Mouse (Mus musculus) cerebellum, adult 2 months (tissue): ENCODE data around the gene Cmtm7. TPM values are rescaled to one million over a fixed set of nuclear protein-coding genes. Genes with fewer than 3 reads are reported as not detected.
A peak's percentile ranks its signal among the peaks of the same experiment; 100 is the strongest.
"Not testable (repeated sequence)": the region's sequence is repeated elsewhere in the genome, so short reads cannot be mapped to it uniquely, and the experiment has no call there.

Experiments used
- DNase-seq, 2 experiments: peaks; one replicate each; pipeline ENCODE4 v3.0.0; 2021
- H3K27ac ChIP-seq: fragments of 200-500 bp; 2 replicates; pipeline ENCODE4 v1.5.1; 2012; ENCODE audit warnings: low read length, control low read depth, inconsistent platforms; ENCODE audit not compliant: insufficient read depth
- H3K27me3 ChIP-seq: fragments of 200-500 bp; 2 replicates; pipeline ENCODE4 v1.6.1; 2012; ENCODE audit warnings: inconsistent platforms, mild to moderate bottlenecking, low read length, moderate library complexity; ENCODE audit not compliant: control insufficient read depth, insufficient read depth
- H3K4me1 ChIP-seq: fragments of 200-500 bp; 2 replicates; pipeline ENCODE4 v1.6.1; 2011; ENCODE audit warnings: low read length; ENCODE audit not compliant: control insufficient read depth, insufficient read depth
- H3K4me3 ChIP-seq: fragments of 200-500 bp; replicated peaks from 2 replicates; pipeline ENCODE3; 2011; ENCODE audit warnings: mild to moderate bottlenecking, low read depth, low read length, control low read depth; ENCODE audit not compliant: insufficient read depth
- CTCF ChIP-seq: fragments of 200-500 bp; IDR thresholded peaks from 2 replicates; pipeline ENCODE4 v1.5.1; 2011; ENCODE audit warnings: low read depth, mild to moderate bottlenecking, control low read depth, low read length, moderate library complexity, borderline replicate concordance; ENCODE audit not compliant: insufficient read depth
- POLR2A ChIP-seq: fragments of 200-500 bp; IDR thresholded peaks from 2 replicates; pipeline ENCODE4 v1.6.1; 2011; ENCODE audit warnings: low read length, control low read depth, borderline replicate concordance; ENCODE audit not compliant: insufficient read depth
- WGBS: fragments of 180-500 bp; shearing (Covaris S2); methylation state at CpG from one replicate; pipeline ENCODE4 v1.1.7; 2018; 5-methylcytosine and 5-hydroxymethylcytosine counted together
- polyA plus RNA-seq: library from polyadenylated mRNA; depleted of rRNA; stranded (reverse); fragments of >200 nt; gene quantifications from 2 replicates; pipeline ENCODE4 v1.2.3, GENCODE M21; 2012; rRNA removed

Gene Cmtm7
- polyA plus RNA-seq, 1 experiment, result 9.4 TPM

GRCm38 (mm10) chr9:114729911-114730805 lies 51.5 kb downstream of the Cmtm7 start:
- H3K27me3 ChIP-seq, result no peaks in the 10 kb centered on the region
- TF ChIP-seq CTCF, result no peak
- no peak for TF ChIP-seq POLR2A
- H3K4me3 ChIP-seq, result peak overlapping the region; percentile 19
- peaks cover 6% of the 10 kb centered on the region for H3K4me1 ChIP-seq
- WGBS, result 35% methylated on average over 30 of the region's 30 CpGs
- H3K27ac ChIP-seq, result no peak overlapping the region
- no peak for DNase-seq

- H3K27me3 ChIP-seq, H3K4me1 ChIP-seq, H3K27ac ChIP-seq, H3K4me3 ChIP-seq, DNase-seq: not testable (repeated sequence)
- 50% methylated on average over 2 of the region's 2 CpGs for WGBS
Observed at GRCm38 (mm10) chr9:114728432-114728831, 53.2 kb downstream of the Cmtm7 start.

GRCm38 (mm10) chr9:114727315-114727714 lies 54.3 kb downstream of the Cmtm7 start:
- H3K27me3 ChIP-seq, result no peaks in the 10 kb centered on the region
- TF ChIP-seq CTCF (peak; percentile 75), POLR2A (no peak)
- WGBS, result 1% methylated on average over 3 of the region's 3 CpGs
- no peak overlapping the region for H3K27ac ChIP-seq
- peak; percentile 39 to 53 for DNase-seq
- no peak overlapping the region for H3K4me3 ChIP-seq
- H3K4me1 ChIP-seq, result peaks cover 4% of the 10 kb centered on the region

- no peak overlapping the region for H3K27ac ChIP-seq
- 87% methylated on average over 18 of the region's 18 CpGs for WGBS
- TF ChIP-seq POLR2A, result no peak
- TF ChIP-seq CTCF, result no peak
- H3K4me3 ChIP-seq, result no peak overlapping the region
- no peak for DNase-seq
- no peaks in the 10 kb centered on the region for H3K4me1 ChIP-seq
- no peaks in the 10 kb centered on the region for H3K27me3 ChIP-seq
Observed at GRCm38 (mm10) chr9:114716677-114717331, 64.9 kb downstream of the Cmtm7 start.

- TF ChIP-seq CTCF (no peak), POLR2A (no peak)
- 91% methylated on average over 7 of the region's 7 CpGs for WGBS
- no peaks in the 10 kb centered on the region for H3K4me1 ChIP-seq
Observed at GRCm38 (mm10) chr9:114713481-114713880, 68.2 kb downstream of the Cmtm7 start.

GRCm38 (mm10) chr9:114710345-114710744 lies 71.3 kb downstream of the Cmtm7 start:
- TF ChIP-seq CTCF (no peak), POLR2A (no peak)
- 80% methylated on average over 7 of the region's 7 CpGs for WGBS
- H3K4me3 ChIP-seq, result no peak overlapping the region
- DNase-seq, result no peak
- H3K27me3 ChIP-seq, result no peaks in the 10 kb centered on the region
- H3K4me1 ChIP-seq, result no peaks in the 10 kb centered on the region
- no peak overlapping the region for H3K27ac ChIP-seq

More at GRCm38 (mm10) chr9:114713481-114713880, 68.2 kb downstream of the Cmtm7 start:
- Histone ChIP-seq H3K27me3 (no peaks in the 10 kb centered on the region), H3K4me3 (no peak overlapping the region), H3K27ac (no peak overlapping the region)
- no peak for DNase-seq

GRCm38 (mm10) chr9:114707805-114708204 lies 73.9 kb downstream of the Cmtm7 start:
- WGBS, result 98% methylated on average over 4 of the region's 4 CpGs
- Histone ChIP-seq H3K4me3 (no peak overlapping the region), H3K27ac (no peak overlapping the region), H3K4me1 (peaks cover 3% of the 10 kb centered on the region; the same call in 1 of the 2 replicates), H3K27me3 (no peaks in the 10 kb centered on the region)
- TF ChIP-seq POLR2A (no peak), CTCF (no peak)
- DNase-seq, result no peak

Other genes starting within 250 kb of the Cmtm7 start
- 0.03 and 0.05 TPM in 2 replicates for gene Trim71, start 217.5 kb downstream of the Cmtm7 start, polyA plus RNA-seq
- gene Cnot10, start 141.7 kb downstream of the Cmtm7 start, polyA plus RNA-seq, result 69.7 and 70.9 TPM in 2 replicates
- 64.9 and 67.0 TPM in 2 replicates for gene Dync1li1, start 93.1 kb downstream of the Cmtm7 start, polyA plus RNA-seq
- gene Cmtm6, start 50.7 kb downstream of the Cmtm7 start, polyA plus RNA-seq, result 14.6 and 15.2 TPM in 2 replicates
- gene Cmtm8, start 62.3 kb upstream of the Cmtm7 start, polyA plus RNA-seq, result 4.2 and 4.8 TPM in 2 replicates
- 46.2 and 46.8 TPM in 2 replicates for gene Gpd1l, start 152.1 kb upstream of the Cmtm7 start, polyA plus RNA-seq
- gene Osbpl10, start 196.7 kb upstream of the Cmtm7 start, polyA plus RNA-seq, result 11.0 and 11.8 TPM in 2 replicates
- 22.3 and 36.4 TPM in 2 replicates for gene Rps27rt, start 200.9 kb upstream of the Cmtm7 start, polyA plus RNA-seq